Mouse (Mus musculus): Measurements from ENCODE around the gene Ghr. TPM values are rescaled to one million over a fixed set of nuclear protein-coding genes. Genes with fewer than 3 reads are reported as not detected.

The Ghr gene
- total RNA-seq, 2 experiments from 2014 or later: 10.7 to 11.4 TPM

GRCm38 (mm10) chr15:3507329-3507728 lies 76.0 kb downstream of the Ghr start:
- no peak overlapping the region for H3K27ac ChIP-seq
- no peak for TF ChIP-seq CTCF (conservative IDR thresholded peaks at IDR 0.05)
- DNase-seq (ENCODE audit: low spot score in 2 of 2): no peak
- H3K4me3 ChIP-seq: no peak overlapping the region

- no peak for TF ChIP-seq CTCF (conservative IDR thresholded peaks at IDR 0.05)
Observed at GRCm38 (mm10) chr15:3504700-3505099, 78.6 kb downstream of the Ghr start.

GRCm38 (mm10) chr15:3501683-3502082 lies 81.6 kb downstream of the Ghr start:
- Histone ChIP-seq H3K4me3 (no peak overlapping the region), H3K27ac (no peak overlapping the region)
- DNase-seq (ENCODE audit: low spot score in 2 of 2): no peak
- TF ChIP-seq CTCF (conservative IDR thresholded peaks at IDR 0.05): no peak

More at GRCm38 (mm10) chr15:3504700-3505099, 78.6 kb downstream of the Ghr start:
- Histone ChIP-seq H3K4me3 (no peak overlapping the region), H3K27ac (no peak overlapping the region)
- no peak for DNase-seq (ENCODE audit: low spot score in 2 of 2)

- no peak for TF ChIP-seq CTCF (conservative IDR thresholded peaks at IDR 0.05)
- Histone ChIP-seq H3K27ac (no peak overlapping the region), H3K4me3 (no peak overlapping the region)
- no peak for DNase-seq (ENCODE audit: low spot score in 2 of 2)
Observed at GRCm38 (mm10) chr15:3499020-3499419, 84.3 kb downstream of the Ghr start.

GRCm38 (mm10) chr15:3497946-3498580 lies 85.2 kb downstream of the Ghr start:
- no peak overlapping the region for H3K4me3 ChIP-seq
- no peak overlapping the region for H3K27ac ChIP-seq
- DNase-seq (ENCODE audit: low spot score in 2 of 2): no peak
- peak; percentile 58 for TF ChIP-seq CTCF (conservative IDR thresholded peaks at IDR 0.05)

GRCm38 (mm10) chr15:3490868-3491267 lies 92.4 kb downstream of the Ghr start:
- no peak for TF ChIP-seq CTCF (conservative IDR thresholded peaks at IDR 0.05)
- no peak for DNase-seq (ENCODE audit: low spot score in 2 of 2)
- Histone ChIP-seq H3K27ac (no peak overlapping the region), H3K4me3 (no peak overlapping the region)

GRCm38 (mm10) chr15:3490011-3490410 lies 93.3 kb downstream of the Ghr start:
- DNase-seq (ENCODE audit: low spot score in 2 of 2): no peak
- no peak for TF ChIP-seq CTCF (conservative IDR thresholded peaks at IDR 0.05)
- no peak overlapping the region for H3K27ac ChIP-seq
- no peak overlapping the region for H3K4me3 ChIP-seq

GRCm38 (mm10) chr15:3489180-3489579 lies 94.1 kb downstream of the Ghr start:
- DNase-seq (ENCODE audit: low spot score in 2 of 2): no peak
- TF ChIP-seq CTCF (conservative IDR thresholded peaks at IDR 0.05): no peak
- Histone ChIP-seq H3K27ac (no peak overlapping the region), H3K4me3 (no peak overlapping the region)

GRCm38 (mm10) chr15:3488601-3489000 lies 94.7 kb downstream of the Ghr start:
- TF ChIP-seq CTCF (conservative IDR thresholded peaks at IDR 0.05): no peak
- Histone ChIP-seq H3K4me3 (no peak overlapping the region), H3K27ac (no peak overlapping the region)
- DNase-seq (ENCODE audit: low spot score in 2 of 2): no peak

- DNase-seq (ENCODE audit: low spot score in 2 of 2): no peak
- TF ChIP-seq CTCF (conservative IDR thresholded peaks at IDR 0.05): no peak
- Histone ChIP-seq H3K27ac (no peak overlapping the region), H3K4me3 (no peak overlapping the region)
Observed at GRCm38 (mm10) chr15:3486691-3487090, 96.6 kb downstream of the Ghr start.

- TF ChIP-seq CTCF (conservative IDR thresholded peaks at IDR 0.05): no peak
- no peak for DNase-seq (ENCODE audit: low spot score in 2 of 2)
- Histone ChIP-seq H3K27ac (no peak overlapping the region), H3K4me3 (no peak overlapping the region)
Observed at GRCm38 (mm10) chr15:3485367-3485766, 97.9 kb downstream of the Ghr start.

GRCm38 (mm10) chr15:3483451-3483850 lies 99.8 kb downstream of the Ghr start:
- DNase-seq (ENCODE audit: low spot score in 2 of 2): no peak
- no peak for TF ChIP-seq CTCF (conservative IDR thresholded peaks at IDR 0.05)

GRCm38 (mm10) chr15:3469230-3469629 lies 114.1 kb downstream of the Ghr start:
- Histone ChIP-seq H3K27ac (no peak overlapping the region), H3K4me3 (no peak overlapping the region)
- DNase-seq (ENCODE audit: low spot score in 2 of 2): no peak
- no peak for TF ChIP-seq CTCF (conservative IDR thresholded peaks at IDR 0.05)

More at GRCm38 (mm10) chr15:3483451-3483850, 99.8 kb downstream of the Ghr start:
- H3K4me3 ChIP-seq: no peak overlapping the region
- H3K27ac ChIP-seq: no peak overlapping the region

GRCm38 (mm10) chr15:3466608-3467007 lies 116.7 kb downstream of the Ghr start:
- no peak for TF ChIP-seq CTCF (conservative IDR thresholded peaks at IDR 0.05)

More at GRCm38 (mm10) chr15:3466608-3467007, 116.7 kb downstream of the Ghr start:
- H3K4me3 ChIP-seq: no peak overlapping the region
- no peak for DNase-seq (ENCODE audit: low spot score in 2 of 2)
- H3K27ac ChIP-seq: no peak overlapping the region

Data from layer of hippocampus, adult 2 months (tissue).